Mouse (Mus musculus): ENCODE data around the gene Fcgrt.
A peak's percentile ranks its signal among the peaks of the same experiment; 100 is the strongest.

The Fcgrt gene

DNA sequence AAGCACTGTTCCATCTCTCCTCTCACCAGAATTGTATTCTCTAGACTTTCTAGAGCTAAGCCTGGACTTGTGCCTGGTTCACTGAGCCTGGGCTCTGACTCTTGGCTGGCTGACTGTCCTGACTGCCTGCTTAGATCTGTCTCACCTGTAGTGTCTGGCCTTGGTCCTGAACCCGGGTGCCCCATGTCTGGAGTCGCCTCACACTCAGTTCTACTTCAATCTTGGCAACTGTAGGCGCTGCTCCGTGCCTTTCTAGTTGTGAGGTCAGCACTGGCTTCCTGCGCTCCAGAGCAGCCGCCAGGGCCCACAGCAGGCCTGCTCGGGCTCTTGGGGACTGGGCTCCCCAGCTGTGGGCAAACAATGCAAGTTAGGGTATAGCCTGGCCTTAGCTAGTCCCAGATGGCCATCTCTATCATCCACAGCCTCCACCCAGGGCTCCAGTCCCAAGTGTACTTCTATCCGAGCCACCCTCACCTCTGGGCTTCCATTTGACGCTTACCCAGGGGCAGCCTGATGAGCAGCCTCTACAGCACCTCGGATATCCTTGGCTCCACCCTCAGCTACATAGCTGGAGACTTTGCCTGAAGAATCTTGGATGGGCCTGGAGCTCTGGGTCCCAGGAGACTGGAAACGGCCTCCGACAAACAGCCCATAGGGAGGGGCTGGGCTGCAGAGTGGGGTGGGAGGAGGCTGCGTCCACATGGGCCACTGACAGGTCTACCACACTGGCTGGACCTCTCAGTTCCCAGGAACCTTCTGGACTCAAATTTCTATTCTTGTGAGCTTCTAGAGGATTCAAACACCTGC is 40.9 kb upstream of the Fcgrt start:
- Histone ChIP-seq H3K27me3 (ENCODE audit: insufficient read depth, low read length) (no peaks in the 10 kb centered on the region), H3K36me3 (ENCODE audit: insufficient read depth, low read length) (peaks cover 93% of the 10 kb centered on the region), H3K9me3 (ENCODE audit: low read length) (no peaks in the 10 kb centered on the region), H3K4me1 (replicated peaks; ENCODE audit: low read depth, low read length) (peaks cover 9% of the 10 kb centered on the region), H3K4me3 (replicated peaks; ENCODE audit: low read length) (no peak overlapping the region)
- TF ChIP-seq POU5F1 (IDR thresholded peaks at IDR 0.05; ENCODE audit: borderline replicate concordance, low read length) (no peak), NANOG (IDR thresholded peaks at IDR 0.05; ENCODE audit: borderline replicate concordance, low read length) (no peak), CTCF (conservative IDR thresholded peaks at IDR 0.05; ENCODE audit: low read length) (no peak)

DNA sequence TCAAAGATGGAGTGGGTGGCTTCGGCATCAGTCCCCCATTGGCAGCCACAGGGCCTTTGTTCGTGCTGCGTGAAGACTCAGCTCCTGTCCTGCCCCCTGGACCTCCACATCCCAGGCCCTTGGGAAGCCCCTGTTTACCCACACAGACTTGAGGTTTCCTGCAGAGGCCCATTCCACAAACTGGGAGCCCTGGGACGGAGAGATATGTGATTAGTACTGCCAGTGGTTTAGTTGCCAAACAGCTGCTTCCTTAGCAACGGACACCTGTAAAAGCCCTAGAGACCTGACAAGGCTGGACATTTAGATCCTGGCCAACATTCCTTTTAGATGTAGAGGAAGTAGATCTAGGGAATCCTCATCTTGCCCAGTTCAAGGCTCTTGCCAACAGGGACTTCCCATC is 38.3 kb upstream of the Fcgrt start:
- Histone ChIP-seq H3K4me3 (replicated peaks; ENCODE audit: low read length) (no peak overlapping the region), H3K4me1 (replicated peaks; ENCODE audit: low read depth, low read length) (peaks cover 12% of the 10 kb centered on the region), H3K9me3 (ENCODE audit: low read length) (no peaks in the 10 kb centered on the region), H3K36me3 (ENCODE audit: insufficient read depth, low read length) (peaks cover 66% of the 10 kb centered on the region), H3K27me3 (ENCODE audit: insufficient read depth, low read length) (peaks cover 9% of the 10 kb centered on the region; the same call in 1 of the 2 replicates)
- TF ChIP-seq CTCF (conservative IDR thresholded peaks at IDR 0.05; ENCODE audit: low read length), result no peak
- TF ChIP-seq NANOG (IDR thresholded peaks at IDR 0.05; ENCODE audit: borderline replicate concordance, low read length), result no peak
- TF ChIP-seq POU5F1 (IDR thresholded peaks at IDR 0.05; ENCODE audit: borderline replicate concordance, low read length), result no peak

DNA sequence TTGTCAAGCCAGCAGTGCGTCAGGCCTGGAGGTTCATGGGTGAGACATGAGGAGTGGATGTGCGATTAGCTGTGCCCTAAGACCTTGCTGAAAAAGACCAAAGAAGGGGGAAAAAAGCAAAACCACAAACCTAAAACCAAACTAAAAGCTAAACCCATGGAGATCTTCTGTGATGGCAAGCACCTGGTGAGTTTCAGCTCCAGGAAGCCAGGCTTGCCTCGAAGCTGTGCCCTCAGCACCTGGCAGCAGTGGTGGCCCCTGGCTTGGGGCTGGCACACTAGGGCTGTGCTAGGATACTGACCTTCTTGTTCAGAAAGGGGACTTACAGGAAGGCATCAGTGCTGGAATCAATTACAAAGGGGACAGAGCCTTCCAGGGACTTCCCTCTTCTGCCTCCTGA is 37.7 kb upstream of the Fcgrt start:
- H3K36me3 ChIP-seq (ENCODE audit: insufficient read depth, low read length), result peaks cover 60% of the 10 kb centered on the region
- H3K4me3 ChIP-seq (replicated peaks; ENCODE audit: low read length), result no peak overlapping the region
- TF ChIP-seq POU5F1 (IDR thresholded peaks at IDR 0.05; ENCODE audit: borderline replicate concordance, low read length) (no peak), NANOG (IDR thresholded peaks at IDR 0.05; ENCODE audit: borderline replicate concordance, low read length) (no peak)
- peaks cover 16% of the 10 kb centered on the region for H3K4me1 ChIP-seq (replicated peaks; ENCODE audit: low read depth, low read length)
- H3K27me3 ChIP-seq (ENCODE audit: insufficient read depth, low read length), result peaks cover 13% of the 10 kb centered on the region; the same call in 1 of the 2 replicates
- no peaks in the 10 kb centered on the region for H3K9me3 ChIP-seq (ENCODE audit: low read length)

DNA sequence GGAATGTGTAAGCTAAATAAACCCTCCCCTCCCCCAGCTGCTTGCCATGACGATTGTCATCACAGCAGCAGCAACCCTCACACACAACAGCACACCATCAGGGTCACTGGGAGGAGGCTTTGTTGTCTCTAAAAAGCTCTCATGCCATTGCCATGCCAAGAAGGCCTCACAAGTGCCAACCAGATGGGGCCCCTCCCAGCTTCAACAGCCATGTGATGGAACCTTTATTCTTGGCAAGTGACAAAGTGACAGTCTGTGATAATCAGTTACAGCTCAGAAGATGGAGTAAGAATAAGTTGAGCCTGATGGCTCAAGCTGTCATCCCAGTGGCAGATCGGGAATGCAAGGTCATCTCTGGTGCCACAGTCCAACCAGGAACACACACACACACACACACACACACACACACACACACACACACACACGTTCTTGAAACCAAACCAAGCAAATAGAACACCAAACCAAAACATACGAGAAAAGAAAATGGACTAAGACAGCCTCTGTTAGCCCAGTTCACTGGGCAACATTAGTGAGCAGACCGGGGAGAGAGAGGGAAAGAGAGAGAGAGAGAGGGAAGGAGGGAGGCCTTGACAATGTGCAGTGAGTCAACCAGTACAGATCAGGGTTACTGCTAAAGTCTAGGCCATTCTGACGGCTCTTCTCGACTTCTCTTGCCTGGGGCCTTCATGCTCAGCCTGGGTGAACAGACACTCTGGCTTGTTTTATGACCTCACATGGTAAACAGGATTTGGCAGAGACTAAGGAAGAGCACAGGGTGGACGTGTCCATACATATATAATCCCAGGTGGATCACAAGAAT is 36.5 kb upstream of the Fcgrt start:
- Histone ChIP-seq H3K36me3 (ENCODE audit: insufficient read depth, low read length) (peaks cover 48% of the 10 kb centered on the region), H3K27me3 (ENCODE audit: insufficient read depth, low read length) (peaks cover 23% of the 10 kb centered on the region), H3K4me1 (replicated peaks; ENCODE audit: low read depth, low read length) (peaks cover 24% of the 10 kb centered on the region), H3K4me3 (replicated peaks; ENCODE audit: low read length) (no peak overlapping the region), H3K9me3 (ENCODE audit: low read length) (no peaks in the 10 kb centered on the region)
- TF ChIP-seq CTCF (conservative IDR thresholded peaks at IDR 0.05; ENCODE audit: low read length) (no peak), NANOG (IDR thresholded peaks at IDR 0.05; ENCODE audit: borderline replicate concordance, low read length) (no peak), POU5F1 (IDR thresholded peaks at IDR 0.05; ENCODE audit: borderline replicate concordance, low read length) (no peak)

DNA sequence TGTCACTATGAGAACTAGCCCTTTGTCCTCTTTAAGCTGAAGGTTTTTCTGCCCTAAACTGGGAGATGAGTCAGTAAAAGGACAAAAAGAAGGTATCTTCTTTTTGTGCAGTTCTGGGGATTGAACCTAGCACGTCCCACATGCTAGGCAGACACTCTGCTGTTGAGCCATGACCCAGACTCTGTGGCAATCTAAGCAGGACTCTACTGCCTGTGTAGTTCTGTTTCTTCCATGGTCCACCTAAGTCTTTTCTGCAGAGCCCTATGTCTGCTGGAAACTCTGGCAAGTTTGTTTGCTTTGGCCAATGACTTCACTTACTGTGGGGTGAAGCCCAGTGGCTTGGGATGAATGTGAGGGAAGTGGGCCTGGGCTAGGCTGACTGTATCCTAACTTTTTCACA is 34.8 kb upstream of the Fcgrt start:
- TF ChIP-seq NANOG (IDR thresholded peaks at IDR 0.05; ENCODE audit: borderline replicate concordance, low read length), result no peak
- no peak for TF ChIP-seq POU5F1 (IDR thresholded peaks at IDR 0.05; ENCODE audit: borderline replicate concordance, low read length)
- TF ChIP-seq CTCF (conservative IDR thresholded peaks at IDR 0.05; ENCODE audit: low read length), result no peak
- Histone ChIP-seq H3K4me1 (replicated peaks; ENCODE audit: low read depth, low read length) (peaks cover 41% of the 10 kb centered on the region), H3K9me3 (ENCODE audit: low read length) (no peaks in the 10 kb centered on the region), H3K36me3 (ENCODE audit: insufficient read depth, low read length) (peaks cover 31% of the 10 kb centered on the region), H3K27me3 (ENCODE audit: insufficient read depth, low read length) (peaks cover 23% of the 10 kb centered on the region), H3K4me3 (replicated peaks; ENCODE audit: low read length) (no peak overlapping the region)

DNA sequence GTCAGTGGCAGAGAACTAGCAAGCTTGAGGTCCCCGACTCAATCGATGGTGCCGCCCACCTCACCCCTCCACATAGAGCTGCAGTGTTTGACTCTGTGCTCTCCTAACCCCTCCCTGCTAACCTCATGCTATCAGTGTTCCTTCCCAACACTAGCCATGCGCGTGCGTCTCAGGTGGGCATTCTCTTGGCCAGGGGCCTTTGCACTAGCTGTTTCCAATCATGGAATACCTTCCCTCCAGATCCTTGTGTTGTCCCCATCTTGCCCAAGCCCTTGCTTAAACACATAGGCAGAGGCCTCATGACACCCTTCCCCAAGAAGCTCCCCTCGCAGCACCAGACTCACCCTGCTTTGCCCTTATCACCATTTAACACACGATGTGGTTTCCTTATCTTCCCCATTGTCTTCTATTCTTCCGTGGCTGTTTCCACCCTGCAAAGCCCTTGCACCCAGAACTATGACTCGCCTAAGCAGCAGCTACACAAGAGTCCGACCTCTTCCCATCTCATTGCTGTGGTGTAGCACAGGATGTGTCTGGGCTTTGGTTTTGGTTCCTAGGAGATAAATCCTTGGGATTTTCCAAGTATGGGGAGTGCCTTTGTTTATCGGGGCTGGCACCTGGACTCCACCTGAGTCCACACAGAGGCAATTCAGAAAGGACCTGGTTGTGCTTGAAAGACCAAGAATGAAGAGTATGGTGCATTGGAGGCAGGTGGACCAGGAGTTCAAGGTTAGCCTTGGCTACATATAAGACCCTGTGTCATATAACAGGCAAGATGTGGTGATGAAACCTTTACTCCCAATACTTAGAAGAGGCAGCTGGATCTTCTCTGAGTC is 33.7 kb upstream of the Fcgrt start:
- H3K4me3 ChIP-seq (replicated peaks; ENCODE audit: low read length), result no peak overlapping the region
- H3K9me3 ChIP-seq (ENCODE audit: low read length), result no peaks in the 10 kb centered on the region
- peaks cover 23% of the 10 kb centered on the region for H3K27me3 ChIP-seq (ENCODE audit: insufficient read depth, low read length)
- peaks cover 48% of the 10 kb centered on the region for H3K4me1 ChIP-seq (replicated peaks; ENCODE audit: low read depth, low read length)
- TF ChIP-seq POU5F1 (IDR thresholded peaks at IDR 0.05; ENCODE audit: borderline replicate concordance, low read length) (no peak), NANOG (IDR thresholded peaks at IDR 0.05; ENCODE audit: borderline replicate concordance, low read length) (no peak), CTCF (conservative IDR thresholded peaks at IDR 0.05; ENCODE audit: low read length) (no peak)
- H3K36me3 ChIP-seq (ENCODE audit: insufficient read depth, low read length), result peaks cover 21% of the 10 kb centered on the region

DNA sequence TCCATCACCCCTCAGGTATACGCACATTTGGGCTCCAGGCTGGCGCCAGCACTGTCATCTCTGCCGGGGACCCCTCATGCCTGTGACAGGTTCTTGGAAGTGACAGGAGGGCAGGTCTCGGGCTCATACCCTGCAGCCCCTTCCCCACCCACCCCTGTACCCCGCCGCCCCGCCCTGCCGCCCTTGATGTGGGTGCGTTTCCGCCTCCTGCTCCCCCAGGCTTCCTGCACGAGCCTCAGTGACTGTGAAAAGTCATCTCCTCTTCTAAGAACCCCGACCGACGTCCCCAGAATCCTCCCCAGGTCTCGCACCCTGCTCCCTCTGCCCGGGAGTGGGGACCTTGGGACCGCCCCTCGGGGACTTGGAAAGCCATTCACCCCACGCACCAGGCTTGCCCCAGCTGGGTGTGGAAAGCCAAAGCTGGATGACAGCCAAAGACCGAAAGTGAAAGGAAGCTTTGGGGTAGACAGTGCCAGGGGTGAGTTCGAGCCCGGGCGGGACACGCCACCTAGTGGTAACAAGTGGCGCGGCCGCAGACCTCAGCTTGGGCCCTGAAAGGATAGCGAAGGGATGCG is 32.4 kb upstream of the Fcgrt start, which contains the start of the genes Gm45713 and Flt3l:
TSS of gene Gm45713 (minus strand) at position 239 of the 575 bp plus-strand sequence.
TSS of gene Flt3l (minus strand) at position 440 of the 575 bp plus-strand sequence.
- H3K27me3 ChIP-seq (ENCODE audit: insufficient read depth, low read length), result peaks cover 23% of the 10 kb centered on the region
- TF ChIP-seq POU5F1 (IDR thresholded peaks at IDR 0.05; ENCODE audit: borderline replicate concordance, low read length), result no peak
- no peak for TF ChIP-seq NANOG (IDR thresholded peaks at IDR 0.05; ENCODE audit: borderline replicate concordance, low read length)
- TF ChIP-seq CTCF (conservative IDR thresholded peaks at IDR 0.05; ENCODE audit: low read length), result peak; percentile 89
- H3K4me1 ChIP-seq (replicated peaks; ENCODE audit: low read depth, low read length), result peaks cover 61% of the 10 kb centered on the region
- peak within 1 kb of the TSS; percentile 66 for H3K4me3 ChIP-seq (replicated peaks; ENCODE audit: low read length)
- H3K36me3 ChIP-seq (ENCODE audit: insufficient read depth, low read length), result peaks cover 8% of the 10 kb centered on the region
- no peaks in the 10 kb centered on the region for H3K9me3 ChIP-seq (ENCODE audit: low read length)

All from E14TG2a.4 (cell line).